Mouse (Mus musculus) MEL (cell line): ENCODE data around the gene Prim2. TPM values are rescaled to one million over a fixed set of nuclear protein-coding genes. Genes with fewer than 3 reads are reported as not detected.

Source experiments
- DNase-seq: peaks from one replicate; pipeline ENCODE4 v3.0.0; 2011; ENCODE audit warnings: low read depth, low spot score
- H3K27ac ChIP-seq: 2 replicates; pipeline ENCODE4 v1.5.1; 2012; ENCODE audit warnings: low read depth, mild to moderate bottlenecking, control low read depth, low read length, moderate library complexity; ENCODE audit not compliant: control insufficient read depth
- H3K27me3 ChIP-seq, 2 experiments: fragments of 150-350 bp in 1 of 2; sonication (generic) in 1 of 2; 2 replicates each; pipeline ENCODE4 v1.6.1; 2012; ENCODE audit warnings: low read length in 2 of 2, mild to moderate bottlenecking in 2 of 2, improper control_type of control experiment in 1 of 2, moderate library complexity in 1 of 2; ENCODE audit not compliant: insufficient read depth in 2 of 2, control insufficient read depth in 1 of 2
- H3K36me3 ChIP-seq, 2 experiments: 2 replicates each; pipeline ENCODE4 v1.6.1; 2012 to 2014; ENCODE audit warnings: low read length in 2 of 2, improper control_type of control experiment in 1 of 2, inconsistent platforms in 1 of 2, mild to moderate bottlenecking in 1 of 2; ENCODE audit not compliant: insufficient read depth in 2 of 2, control insufficient read depth in 1 of 2
- H3K4me1 ChIP-seq, 2 experiments: fragments of 150-350 bp in 1 of 2; sonication (generic) in 1 of 2; 2 replicates each; pipeline ENCODE4 v1.6.1; 2012; ENCODE audit warnings: low read length in 2 of 2, improper control_type of control experiment in 1 of 2, mild to moderate bottlenecking in 1 of 2; ENCODE audit not compliant: insufficient read depth in 2 of 2, control insufficient read depth in 1 of 2
- H3K4me3 ChIP-seq, 2 experiments: fragments of 150-350 bp in 1 of 2; sonication (generic) in 1 of 2; 2 replicates each; pipeline ENCODE4 v1.5.1; 2012; ENCODE audit warnings: low read depth in 2 of 2, low read length in 2 of 2, mild to moderate bottlenecking in 2 of 2, moderate library complexity in 2 of 2, control low read depth in 1 of 2, improper control_type of control experiment in 1 of 2; ENCODE audit not compliant: control insufficient read depth in 1 of 2, insufficient read depth in 1 of 2
- H3K79me2 ChIP-seq: 2 replicates; pipeline ENCODE4 v1.6.1; 2012; ENCODE audit warnings: mild to moderate bottlenecking, low read length, moderate library complexity; ENCODE audit not compliant: control insufficient read depth, poor library complexity, insufficient read depth
- H3K9ac ChIP-seq: 2 replicates; pipeline ENCODE4 v1.6.1; 2012; ENCODE audit warnings: low read depth, mild to moderate bottlenecking, control low read depth, low read length, moderate library complexity; ENCODE audit not compliant: control insufficient read depth, poor library complexity, severe bottlenecking
- H3K9me3 ChIP-seq: fragments of 150-350 bp; sonication (generic); replicated peaks from 2 replicates; pipeline ENCODE4 v1.6.1; 2012; ENCODE audit warnings: mild to moderate bottlenecking, low read length, improper control_type of control experiment, moderate library complexity; ENCODE audit not compliant: insufficient read depth
- BHLHE40 ChIP-seq: IDR thresholded peaks from 2 replicates; pipeline ENCODE4 v1.6.1; 2012; ENCODE audit warnings: low read depth, mild to moderate bottlenecking, inconsistent platforms, low read length, improper control_type of control experiment, borderline replicate concordance
- CHD1 ChIP-seq: IDR thresholded peaks from 2 replicates; pipeline ENCODE4 v1.6.1; 2012; ENCODE audit warnings: low read depth, mild to moderate bottlenecking, inconsistent platforms, low read length, improper control_type of control experiment
- CHD2 ChIP-seq: IDR thresholded peaks from 2 replicates; pipeline ENCODE4 v1.6.1; 2011; ENCODE audit warnings: low read length, improper control_type of control experiment
- CTCF ChIP-seq, 3 experiments: IDR thresholded peaks in 2 of 3; conservative IDR thresholded peaks in 1 of 3; 2 replicates each; pipeline ENCODE4 v1.5.1; 2011 to 2012; ENCODE audit warnings: low read length in 3 of 3, low read depth in 2 of 3, mild to moderate bottlenecking in 2 of 3, improper control_type of control experiment in 1 of 3, inconsistent platforms in 1 of 3, mixed read lengths in 1 of 3, moderate library complexity in 1 of 3; ENCODE audit not compliant: control insufficient read depth in 1 of 3, insufficient read depth in 1 of 3, poor library complexity in 1 of 3, severe bottlenecking in 1 of 3
- E2F4 ChIP-seq: IDR thresholded peaks from 2 replicates; pipeline ENCODE4 v1.6.1; 2011; ENCODE audit warnings: low read depth, low read length, improper control_type of control experiment, borderline replicate concordance
- ELF1 ChIP-seq: IDR thresholded peaks from 2 replicates; pipeline ENCODE4 v1.6.1; 2014; ENCODE audit warnings: low read depth, mild to moderate bottlenecking, inconsistent platforms, low read length, improper control_type of control experiment, moderate library complexity
- EP300 ChIP-seq, 2 experiments: IDR thresholded peaks; 2 replicates each; pipeline ENCODE4 v1.6.1; 2011; ENCODE audit warnings: improper control_type of control experiment in 2 of 2, low read length in 2 of 2, low read depth in 1 of 2, mild to moderate bottlenecking in 1 of 2
- ETS1 ChIP-seq: IDR thresholded peaks from 2 replicates; pipeline ENCODE4 v1.6.1; 2012; ENCODE audit warnings: low read depth, mild to moderate bottlenecking, inconsistent platforms, low read length, improper control_type of control experiment, moderate library complexity
- GABPA ChIP-seq: IDR thresholded peaks from 2 replicates; pipeline ENCODE4 v1.6.1; 2012; ENCODE audit warnings: low read depth, mild to moderate bottlenecking, inconsistent platforms, low read length, improper control_type of control experiment, moderate library complexity
- GATA1 ChIP-seq: IDR thresholded peaks from 2 replicates; pipeline ENCODE4 v1.6.1; 2011; ENCODE audit warnings: low read depth, low read length, improper control_type of control experiment
- HCFC1 ChIP-seq: IDR thresholded peaks from 2 replicates; pipeline ENCODE4 v1.6.1; 2012; ENCODE audit warnings: low read depth, mild to moderate bottlenecking, inconsistent platforms, low read length, improper control_type of control experiment, moderate library complexity
- JUND ChIP-seq: IDR thresholded peaks from 2 replicates; pipeline ENCODE4 v1.6.1; 2011; ENCODE audit warnings: low read depth, mild to moderate bottlenecking, improper control_type of control experiment, low read length
- KAT2A ChIP-seq: conservative IDR thresholded peaks from 2 replicates; pipeline ENCODE4 v1.6.1; 2012; ENCODE audit warnings: low read depth, low read length, improper control_type of control experiment, inconsistent platforms
- MAFK ChIP-seq: IDR thresholded peaks from 2 replicates; pipeline ENCODE4 v1.6.1; 2011; ENCODE audit warnings: low read depth, mild to moderate bottlenecking, low read length, improper control_type of control experiment, borderline replicate concordance
- MAX ChIP-seq: IDR thresholded peaks from 2 replicates; pipeline ENCODE4 v1.6.1; 2011; ENCODE audit warnings: low read length, improper control_type of control experiment
- MAZ ChIP-seq: IDR thresholded peaks from 2 replicates; pipeline ENCODE4 v1.6.1; 2012; ENCODE audit warnings: low read depth, mild to moderate bottlenecking, inconsistent platforms, low read length, improper control_type of control experiment
- MEF2A ChIP-seq: IDR thresholded peaks from 2 replicates; pipeline ENCODE4 v1.6.1; 2014; ENCODE audit warnings: low read depth, mild to moderate bottlenecking, inconsistent platforms, low read length, improper control_type of control experiment; ENCODE audit not compliant: poor library complexity, insufficient replicate concordance, severe bottlenecking; ENCODE audit errors: extremely low read depth
- MYB ChIP-seq: IDR thresholded peaks from 2 replicates; pipeline ENCODE4 v1.6.1; 2011; ENCODE audit warnings: mild to moderate bottlenecking, low read depth, low read length, improper control_type of control experiment
- MYC ChIP-seq: IDR thresholded peaks from 2 replicates; pipeline ENCODE4 v1.6.1; 2011; ENCODE audit warnings: low read depth, mild to moderate bottlenecking, low read length, improper control_type of control experiment, moderate library complexity
- NELFE ChIP-seq: IDR thresholded peaks from 2 replicates; pipeline ENCODE4 v1.6.1; 2011; ENCODE audit warnings: low read depth, low read length, improper control_type of control experiment
- NRF1 ChIP-seq: IDR thresholded peaks from 2 replicates; pipeline ENCODE4 v1.6.1; 2014; ENCODE audit warnings: low read depth, mild to moderate bottlenecking, inconsistent platforms, low read length, improper control_type of control experiment, moderate library complexity; ENCODE audit not compliant: poor library complexity, insufficient read depth, severe bottlenecking
- POLR2A ChIP-seq, 2 experiments: IDR thresholded peaks; 2 replicates each; pipeline ENCODE4 v1.6.1; 2011 to 2012; ENCODE audit warnings: low read length in 2 of 2, mild to moderate bottlenecking in 2 of 2, control low read depth in 1 of 2, improper control_type of control experiment in 1 of 2, low read depth in 1 of 2, moderate library complexity in 1 of 2; ENCODE audit not compliant: control insufficient read depth in 1 of 2, insufficient read depth in 1 of 2, poor library complexity in 1 of 2
- POLR2AphosphoS2 ChIP-seq: IDR thresholded peaks from 2 replicates; pipeline ENCODE4 v1.6.1; 2011; ENCODE audit warnings: low read length, improper control_type of control experiment
- POLR2AphosphoS5 ChIP-seq: IDR thresholded peaks from 2 replicates; pipeline ENCODE4 v1.6.1; 2012; ENCODE audit warnings: low read depth, borderline replicate concordance, mild to moderate bottlenecking, inconsistent platforms, low read length, moderate library complexity, mixed read lengths
- RAD21 ChIP-seq: IDR thresholded peaks from 2 replicates; pipeline ENCODE4 v1.6.1; 2011; ENCODE audit warnings: mild to moderate bottlenecking, low read depth, low read length, improper control_type of control experiment
- RCOR1 ChIP-seq: IDR thresholded peaks from 2 replicates; pipeline ENCODE4 v1.6.1; 2012; ENCODE audit warnings: low read depth, mild to moderate bottlenecking, inconsistent platforms, low read length, improper control_type of control experiment
- SIN3A ChIP-seq: IDR thresholded peaks from 2 replicates; pipeline ENCODE4 v1.6.1; 2012; ENCODE audit warnings: low read length, improper control_type of control experiment, inconsistent platforms
- SMC3 ChIP-seq: IDR thresholded peaks from 2 replicates; pipeline ENCODE4 v1.6.1; 2011; ENCODE audit warnings: low read depth, low read length, improper control_type of control experiment
- TAL1 ChIP-seq: IDR thresholded peaks from 2 replicates; pipeline ENCODE4 v1.6.1; 2012; ENCODE audit warnings: mild to moderate bottlenecking, inconsistent platforms, low read length, moderate library complexity, mixed read lengths
- TBP ChIP-seq: IDR thresholded peaks from 2 replicates; pipeline ENCODE4 v1.8.0; 2011; ENCODE audit warnings: low read depth, low read length, improper control_type of control experiment
- TCF12 ChIP-seq: IDR thresholded peaks from 2 replicates; pipeline ENCODE4 v1.6.1; 2014; ENCODE audit warnings: low read depth, mild to moderate bottlenecking, inconsistent platforms, low read length, improper control_type of control experiment, moderate library complexity
- UBTF ChIP-seq: IDR thresholded peaks from 2 replicates; pipeline ENCODE4 v1.6.1; 2012; ENCODE audit warnings: low read depth, mild to moderate bottlenecking, inconsistent platforms, low read length, improper control_type of control experiment, moderate library complexity, borderline replicate concordance; ENCODE audit not compliant: insufficient read depth
- USF1 ChIP-seq: IDR thresholded peaks from 2 replicates; pipeline ENCODE4 v1.6.1; 2014; ENCODE audit warnings: low read depth, mild to moderate bottlenecking, inconsistent platforms, low read length, improper control_type of control experiment, moderate library complexity
- USF2 ChIP-seq, 2 experiments: IDR thresholded peaks; 2 replicates each; pipeline ENCODE4 v1.6.1; 2011 to 2012; ENCODE audit warnings: improper control_type of control experiment in 2 of 2, low read length in 2 of 2, borderline replicate concordance in 1 of 2, inconsistent platforms in 1 of 2, low read depth in 1 of 2, mild to moderate bottlenecking in 1 of 2; ENCODE audit not compliant: insufficient read depth in 1 of 2
- ZC3H11A ChIP-seq: IDR thresholded peaks from 2 replicates; pipeline ENCODE4 v1.6.1; 2012; ENCODE audit warnings: low read depth, mild to moderate bottlenecking, inconsistent platforms, low read length, improper control_type of control experiment
- ZKSCAN1 ChIP-seq: IDR thresholded peaks from 2 replicates; pipeline ENCODE4 v1.6.1; 2012; ENCODE audit warnings: low read depth, mild to moderate bottlenecking, inconsistent platforms, low read length, improper control_type of control experiment, moderate library complexity
- ZMIZ1 ChIP-seq: IDR thresholded peaks from 2 replicates; pipeline ENCODE4 v1.6.1; 2012; ENCODE audit warnings: low read depth, mild to moderate bottlenecking, inconsistent platforms, low read length, improper control_type of control experiment, moderate library complexity
- ZNF384 ChIP-seq: IDR thresholded peaks from 2 replicates; pipeline ENCODE4 v1.6.1; 2012; ENCODE audit warnings: low read depth, mild to moderate bottlenecking, inconsistent platforms, low read length, improper control_type of control experiment
- polyA plus RNA-seq, 2 experiments: library from polyadenylated mRNA; stranded (reverse) in 1 of 2; unstranded in 1 of 2; fragments of >175 nt in 1 of 2; fragments of >200 nt in 1 of 2; gene quantifications; 2 replicates each; pipeline versions ENCODE4 v1.2.1 to v1.2.4; 2012; ENCODE audit warnings: low replicate concordance in 2 of 2, low read depth in 1 of 2; ENCODE audit not compliant: insufficient read length in 2 of 2, insufficient read depth in 1 of 2, missing spikeins in 1 of 2
- total RNA-seq: library from RNA; depleted of rRNA; stranded (reverse); fragments of 300-350 nt; gene quantifications from 2 replicates; pipeline ENCODE4 v1.2.3, GENCODE M21; 2012

The Prim2 gene
- total and polyA plus RNA-seq, 3 experiments: 36.1 to 48.9 TPM; not detected in 1

- Histone ChIP-seq H3K9me3 (no peaks in the 10 kb centered on the region), H3K4me3 (no peak overlapping the region), H3K9ac (no peak overlapping the region), H3K79me2 (0 out of 2 replicates have a peak, but pooled peaks cover 2% of the 10 kb centered on the region), H3K27me3 (no peaks in the 10 kb centered on the region), H3K4me1 (peaks cover 24 to 37% of the 10 kb centered on the region in 2 experiments), H3K27ac (peak overlapping the region; percentile 86), H3K36me3 (peaks cover 2 to 33% of the 10 kb centered on the region in 2 experiments; a peak in 3 of 4 replicates)
- DNase-seq: peak; percentile 96
- TF ChIP-seq UBTF (no peak), TBP (peak; percentile 37; the same call in 1 of the 2 replicates), NRF1 (no peak), ZMIZ1 (0 out of 2 replicates have a peak, but pooled peaks have one; percentile 61), ZC3H11A (no peak), POLR2A (IDR thresholded peaks at IDR 0.05; ENCODE audit: control insufficient read depth in 1 of 2, insufficient read depth in 1 of 2, low read depth in 1 of 2, low read length in 2 of 2, poor library complexity in 1 of 2) (no peak), SIN3A (peak; percentile 73), CHD1 (no peak), MAX (no peak), POLR2AphosphoS5 (no peak), ZNF384 (no peak), ELF1 (no peak), JUND (no peak), SMC3 (no peak), MEF2A (no peak), NELFE (no peak), HCFC1 (no peak), GATA1 (peak; percentile 99), RAD21 (no peak), USF2 (IDR thresholded peaks at IDR 0.05; ENCODE audit: borderline replicate concordance in 1 of 2, insufficient read depth in 1 of 2, low read depth in 1 of 2, low read length in 2 of 2) (no peak), EP300 (IDR thresholded peaks at IDR 0.05; ENCODE audit: low read depth in 1 of 2, low read length in 2 of 2) (peak; percentile 99), POLR2AphosphoS2 (no peak), CTCF (IDR thresholded peaks at IDR 0.05 in 2 of 3, conservative IDR thresholded peaks at IDR 0.05 in 1 of 3; ENCODE audit: control insufficient read depth in 1 of 3, insufficient read depth in 1 of 3, low read depth in 2 of 3, low read length in 3 of 3, poor library complexity in 1 of 3, severe bottlenecking in 1 of 3) (no peak), ETS1 (peak; percentile 88), MYC (no peak), TCF12 (peak; percentile 97), TAL1 (peak; percentile 96), USF1 (no peak), BHLHE40 (peak; percentile 36; the same call in 1 of the 2 replicates), KAT2A (no peak), GABPA (no peak), MAFK (no peak), CHD2 (no peak; the same call in 1 of the 2 replicates), E2F4 (no peak), MAZ (no peak), MYB (peak; percentile 91), RCOR1 (peak; percentile 89), ZKSCAN1 (no peak)
Observed at GRCm38 (mm10) chr1:33574459-33574858, 95.1 kb downstream of the Prim2 start.
